Mouse (Mus musculus) ES-Bruce4 (cell line): ENCODE data around the gene Ifitm1.
A peak's percentile ranks its signal among the peaks of the same experiment; 100 is the strongest.

ENCODE experiments used
- CTCF ChIP-seq: IDR thresholded peaks from one replicate; pipeline ENCODE4 v1.8.1; 2011; ENCODE audit warnings: low read depth, low read length
- EP300 ChIP-seq: IDR thresholded peaks from 2 replicates; pipeline ENCODE4 v1.6.1; 2011; ENCODE audit warnings: low read depth, low read length; ENCODE audit not compliant: insufficient read depth
- POLR2A ChIP-seq: IDR thresholded peaks from one replicate; pipeline ENCODE4 v1.8.1; 2011; ENCODE audit warnings: low read length; ENCODE audit not compliant: insufficient read depth

DNA sequence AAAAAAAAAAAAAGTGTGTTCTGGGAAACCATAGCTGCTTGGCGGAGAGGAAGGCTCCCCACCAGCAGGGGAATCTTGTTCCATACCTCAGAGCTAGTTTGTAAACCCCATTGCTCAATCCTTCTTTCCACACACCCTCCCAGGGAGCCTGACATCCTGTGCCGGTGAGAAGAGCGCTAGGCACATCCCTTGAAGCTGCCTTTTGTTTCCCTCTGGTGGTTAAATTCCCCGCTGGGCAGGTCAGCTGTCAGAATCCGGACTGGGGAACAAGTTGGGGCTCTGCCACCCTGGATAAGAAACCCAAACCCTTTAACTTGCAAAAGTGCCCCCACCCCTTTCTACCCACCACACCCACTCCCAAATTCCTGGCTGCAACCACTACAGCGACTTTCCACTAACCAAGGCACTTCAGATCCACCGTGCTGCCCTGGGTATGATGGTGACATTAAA, 41.3 kb downstream of the Ifitm1 start:
- TF ChIP-seq CTCF: peak; percentile 42
- peak; percentile 83 for TF ChIP-seq EP300
- no peak for TF ChIP-seq POLR2A
